Mouse (Mus musculus) kidney, postnatal 4 days (tissue): Measurements from ENCODE around the gene Olfr835.

Source experiments
- DNase-seq, 2 experiments: peaks; one replicate each; pipeline ENCODE4 v3.0.0; 2021; ENCODE audit warnings: mixed read lengths in 2 of 2

The Olfr835 gene

DNA sequence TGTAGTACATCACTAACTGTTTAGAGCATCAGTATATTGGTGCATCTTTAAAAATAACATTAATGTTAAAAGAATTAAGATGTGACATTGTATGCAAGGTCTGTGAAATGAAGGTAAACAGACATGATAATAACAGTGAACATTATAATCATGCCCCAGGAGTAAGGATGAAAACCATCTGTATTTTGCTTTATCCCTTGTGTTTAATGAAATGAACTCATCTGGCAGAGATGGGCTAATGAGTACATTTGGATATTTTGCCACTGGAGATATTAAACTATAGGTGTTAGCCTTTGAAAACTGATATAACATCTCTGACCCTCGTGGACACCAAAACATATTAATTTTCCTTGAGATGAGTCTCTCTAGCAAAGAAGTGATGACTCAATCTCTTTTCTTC is at the start of gene Olfr835:
Gene Olfr835, plus strand, starts transcription at position 301 of the 400 bp plus-strand sequence.
- no peak for DNase-seq

DNA sequence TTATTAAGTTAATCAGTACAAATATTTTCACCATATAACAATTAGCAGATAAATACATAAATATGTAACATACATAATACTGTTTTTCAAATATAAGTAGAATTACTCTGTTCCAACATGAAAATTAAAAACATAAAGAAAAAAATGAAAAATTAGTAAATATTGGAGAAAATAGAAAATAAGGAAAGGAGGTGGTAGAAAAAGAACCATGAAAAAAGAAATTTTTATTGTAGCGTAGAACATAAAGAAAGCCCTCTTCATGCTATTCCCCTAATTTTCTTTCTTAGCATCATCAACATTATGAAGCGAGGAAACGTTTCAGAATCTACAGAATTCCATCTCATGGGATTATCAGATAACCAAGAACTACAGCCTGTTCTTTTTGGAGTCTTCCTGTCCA is 44.8 kb upstream of the Olfr835 start, which contains the start of gene Olfr834:
Gene Olfr834, plus strand, starts transcription at position 301 of the 400 bp plus-strand sequence.
- DNase-seq = no peak

DNA sequence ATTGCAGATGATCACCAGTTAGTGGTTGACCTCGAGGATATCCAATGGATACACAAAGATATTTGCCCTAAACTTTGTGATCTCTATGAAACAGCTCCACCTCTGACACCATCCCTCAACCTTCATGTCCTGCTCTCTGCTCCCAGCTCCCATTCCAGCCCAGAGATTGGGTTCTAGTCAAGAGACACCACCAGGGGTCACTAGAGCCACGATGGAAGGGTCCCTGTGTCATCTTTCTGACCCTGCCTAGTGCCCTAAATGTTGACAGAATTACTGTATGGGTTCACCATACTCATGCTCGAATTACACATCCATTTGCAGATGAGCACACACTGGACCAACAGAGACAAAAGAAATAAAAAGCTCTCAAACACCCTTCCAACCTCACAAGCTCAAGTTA is 52.5 kb downstream of the Olfr835 start:
- no peak for DNase-seq
